In genomic region chr11:87762702-87763385, GRCm38 (mm10) we compare ENCODE assay signal across 9 mouse cellular contexts. TPM values are rescaled to one million over a fixed set of nuclear protein-coding genes. Genes with fewer than 3 reads are reported as not detected.
A peak's percentile ranks its signal among the peaks of the same experiment; 100 is the strongest.
DNase-seq lines count a peak whose midpoint lies in the region; ATAC-seq and TF ChIP-seq lines count a peak whose summit lies in the region.
"Had no signal": no experiment of that assay in that cellular context is flagged by ENCODE, and none has a peak within 500 bp of the region (broad histone marks: within the 10 kb centered on the region; RNA-seq: fewer than 3 reads in every experiment).

No protein-coding gene starts in this region.

- 35% methylated on average over 12 of the region's 12 CpGs for WGBS in forebrain, postnatal 0 days
- 54% methylated on average over 12 of the region's 12 CpGs for WGBS in liver, postnatal 0 days (ENCODE audit: insufficient replicate concordance)

- H3K4me1 ChIP-seq in E14TG2a.4 (replicated peaks; ENCODE audit: low read depth, low read length) = peaks cover 40% of the 10 kb centered on the region
- H3K4me1 ChIP-seq in forebrain, postnatal 0 days (ENCODE audit: insufficient read depth) = peaks cover 38% of the 10 kb centered on the region
- peaks cover 8% of the 10 kb centered on the region; the same call in 1 of the 2 replicates for H3K4me1 ChIP-seq in liver, postnatal 0 days (ENCODE audit: insufficient read depth)

- TF ChIP-seq EP300 in liver, postnatal 0 days (IDR thresholded peaks at IDR 0.05; ENCODE audit: low read depth) = no peak

- no peak for TF ChIP-seq CTCF in E14TG2a.4 (conservative IDR thresholded peaks at IDR 0.05; ENCODE audit: low read length)
- TF ChIP-seq CTCF in forebrain, postnatal 0 days (IDR thresholded peaks at IDR 0.05; ENCODE audit: low read depth) = no peak
- TF ChIP-seq CTCF in liver, postnatal 0 days (IDR thresholded peaks at IDR 0.05; ENCODE audit: low read depth) = no peak

- peak overlapping the region; percentile 95 for H3K4me2 ChIP-seq in forebrain, postnatal 0 days (ENCODE audit: low read depth)
- 0 out of 2 replicates have a peak overlapping the region, but pooled peaks have one; percentile 82 for H3K4me2 ChIP-seq in liver, postnatal 0 days (ENCODE audit: low read depth, low read length)

- H3K27ac ChIP-seq in forebrain, postnatal 0 days (ENCODE audit: low read depth, low read length) = peak overlapping the region; percentile 69
- no peak overlapping the region for H3K27ac ChIP-seq in liver, postnatal 0 days (ENCODE audit: low read depth)

- H3K27me3 ChIP-seq in E14TG2a.4 (ENCODE audit: insufficient read depth, low read length) = peaks cover 80% of the 10 kb centered on the region
- no peaks in the 10 kb centered on the region for H3K27me3 ChIP-seq in forebrain, postnatal 0 days (ENCODE audit: insufficient read depth, low read length)
- H3K27me3 ChIP-seq in liver, postnatal 0 days (ENCODE audit: insufficient read depth, low read length) = peaks cover 53% of the 10 kb centered on the region

- ATAC-seq in cerebellum, adult (ENCODE audit: insufficient number of reproducible peaks, low FRiP score, low TSS enrichment) = no peak
- no peak for ATAC-seq in forebrain, postnatal 0 days
- no peak for ATAC-seq in liver, postnatal 0 days
- ATAC-seq in inflammation-experienced regulatory T-cells, adult 6 months = no peak

- H3K9me3 ChIP-seq in E14TG2a.4 (ENCODE audit: low read length) = no peaks in the 10 kb centered on the region
- no peaks in the 10 kb centered on the region for H3K9me3 ChIP-seq in forebrain, postnatal 0 days (ENCODE audit: low read length)
- H3K9me3 ChIP-seq in liver, postnatal 0 days (ENCODE audit: low read length) = no peaks in the 10 kb centered on the region

- H3K4me3 ChIP-seq in E14TG2a.4 (replicated peaks; ENCODE audit: low read length) = peak overlapping the region; percentile 81
- peak overlapping the region; percentile 66 for H3K4me3 ChIP-seq in forebrain, postnatal 0 days (ENCODE audit: low read depth, low read length)
- no peak overlapping the region for H3K4me3 ChIP-seq in liver, postnatal 0 days (ENCODE audit: low read depth, low read length)
- H3K4me3 ChIP-seq: erythroblast, embryonic 14.5 days had no signal

- peak; percentile 60 for DNase-seq in cerebellum, adult 9-10 months
- DNase-seq in forebrain, postnatal 0 days = no peak
- no peak for DNase-seq in liver, postnatal 0 days
- no peak for DNase-seq in kidney, postnatal 36 days
- no peak for DNase-seq in thymus, postnatal 25 days

- H3K36me3 ChIP-seq in E14TG2a.4 (ENCODE audit: insufficient read depth, low read length) = no peaks in the 10 kb centered on the region
- peaks cover 9% of the 10 kb centered on the region for H3K36me3 ChIP-seq in forebrain, postnatal 0 days (ENCODE audit: insufficient read depth)
- H3K36me3 ChIP-seq in liver, postnatal 0 days (replicated peaks; ENCODE audit: insufficient read depth, low read length) = peaks cover 3% of the 10 kb centered on the region; the same call in 1 of the 2 replicates

- peak overlapping the region; percentile 82 for H3K9ac ChIP-seq in forebrain, postnatal 0 days
- H3K9ac ChIP-seq in liver, postnatal 0 days (replicated peaks) = no peak overlapping the region

RNA-seq across cellular contexts. Expression of gene Tspoap1, which starts 2.5 kb away (rescaled TPM):
- 119 and 199 TPM in 2 replicates for total RNA-seq in forebrain, postnatal 0 days (2014; rRNA removed)
- 10.5 and 20.1 TPM in 2 replicates for polyA plus RNA-seq in forebrain, postnatal 0 days (2015; fragmentation: Nextera tagmentation; extraction: Ambion mirVana)
- 0.59 and 1.2 TPM in 2 replicates for polyA plus RNA-seq in liver, postnatal 0 days (2015; fragmentation: Nextera tagmentation; extraction: Ambion mirVana)
- polyA plus RNA-seq in inflammation-experienced regulatory T-cells, adult 6 months (2017; shearing (Covaris generic)) = 1 to 10 TPM; 1.7 to 3.8 (median 3.4) TPM

RNA-seq across cellular contexts. Expression of gene Supt4a, which starts 25.5 kb away (rescaled TPM):
- 64.9 and 78.5 TPM in 2 replicates for total RNA-seq in forebrain, postnatal 0 days (2014; rRNA removed)
- 141 and 159 TPM in 2 replicates for polyA plus RNA-seq in forebrain, postnatal 0 days (2015; fragmentation: Nextera tagmentation; extraction: Ambion mirVana)
- 114 and 120 TPM in 2 replicates for polyA plus RNA-seq in liver, postnatal 0 days (2015; fragmentation: Nextera tagmentation; extraction: Ambion mirVana)
- 100 to 1,000 TPM; 357 to 377 (median 371) TPM for polyA plus RNA-seq in inflammation-experienced regulatory T-cells, adult 6 months (2017; shearing (Covaris generic))

RNA-seq across cellular contexts. Expression of gene Mpo, which starts 30.5 kb away (rescaled TPM):
- 0.33 and 0.46 TPM in 2 replicates for total RNA-seq in forebrain, postnatal 0 days (2014; rRNA removed)
- 0.21 TPM in 1 of 2 replicates, not detected in the other for polyA plus RNA-seq in forebrain, postnatal 0 days (2015; fragmentation: Nextera tagmentation; extraction: Ambion mirVana)
- polyA plus RNA-seq in liver, postnatal 0 days (2015; fragmentation: Nextera tagmentation; extraction: Ambion mirVana) = 250 and 274 TPM in 2 replicates
- not detected for polyA plus RNA-seq in inflammation-experienced regulatory T-cells, adult 6 months (2017; shearing (Covaris generic))

Comparison
In these comparisons a context has a peak if more than half of its experiments do, and no peak if none do; other contexts are left out.
1. RNA of gene Mpo, which starts 30.5 kb away (polyA plus RNA-seq): 250 to 274 TPM in liver, postnatal 0 days; 0.21 TPM in forebrain, postnatal 0 days and not detected in inflammation-experienced regulatory T-cells, adult 6 months; every median in the first group is over 100 times any median in the second.